Mouse (Mus musculus): ENCODE measurements around the gene Adam1b.

DNA sequence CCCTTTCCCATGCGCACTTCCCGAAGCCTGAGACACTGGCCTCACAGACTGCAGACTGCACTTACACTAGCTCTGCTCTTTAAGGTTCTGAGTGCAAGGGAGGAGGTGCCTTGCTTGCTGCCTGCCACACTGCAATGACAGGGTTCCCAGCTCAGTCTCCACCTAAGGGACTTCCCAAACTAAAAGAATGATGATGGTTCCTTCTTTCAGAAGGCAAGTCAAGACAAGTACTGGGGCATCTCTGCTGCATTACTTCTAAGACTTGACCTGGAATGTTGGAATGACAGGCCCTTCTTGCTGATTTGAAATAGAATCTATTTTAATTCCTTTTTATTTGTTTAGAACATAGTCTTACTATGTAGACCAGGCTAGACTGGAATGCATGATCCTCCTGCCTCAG lies 34.4 kb upstream of the Adam1b start:
- TF ChIP-seq CTCF (IDR thresholded peaks at IDR 0.05) = no peak
- TF ChIP-seq EP300 (IDR thresholded peaks at IDR 0.05) = no peak
